Mouse (Mus musculus) forebrain, embryonic 11.5 days (tissue): ENCODE measurements around the gene Gm10309. TPM values are rescaled to one million over a fixed set of nuclear protein-coding genes. Genes with fewer than 3 reads are reported as not detected.

Source experiments
- ATAC-seq: fragments of 200-750 bp; cut with Nextera tagmentation; replicated peaks from 2 replicates; pipeline ENCODE4 v1.8.0; 2017; ENCODE audit warnings: moderate TSS enrichment; ENCODE audit not compliant: low FRiP score
- DNase-seq: peaks from one replicate; pipeline ENCODE4 v3.0.0-alpha.2; 2017; ENCODE audit warnings: low spot score
- H3K27ac ChIP-seq: fragments of 300-500 bp; sonication (generic); 2 replicates; pipeline ENCODE4 v1.5.1; 2014; ENCODE audit warnings: low read depth, low read length
- H3K27me3 ChIP-seq: fragments of 300-500 bp; sonication (generic); 2 replicates; pipeline ENCODE4 v1.6.1; 2014; ENCODE audit warnings: mild to moderate bottlenecking, low read length, mixed read lengths; ENCODE audit not compliant: control insufficient read depth, insufficient read depth
- H3K36me3 ChIP-seq: fragments of 300-500 bp; sonication (generic); 2 replicates; pipeline ENCODE4 v1.6.1; 2014; ENCODE audit warnings: mild to moderate bottlenecking, low read length, moderate library complexity, mixed read lengths; ENCODE audit not compliant: control insufficient read depth, insufficient read depth
- H3K4me1 ChIP-seq: fragments of 300-500 bp; sonication (generic); replicated peaks from 2 replicates; pipeline ENCODE4 v1.6.1; 2014; ENCODE audit warnings: low read length, mixed read lengths; ENCODE audit not compliant: control insufficient read depth, insufficient read depth
- H3K4me2 ChIP-seq: fragments of 300-500 bp; sonication (generic); 2 replicates; pipeline ENCODE4 v1.6.1; 2014; ENCODE audit warnings: low read depth, mild to moderate bottlenecking, low read length, moderate library complexity, mixed read lengths; ENCODE audit not compliant: severe bottlenecking
- H3K4me3 ChIP-seq: fragments of 300-500 bp; sonication (generic); 2 replicates; pipeline ENCODE4 v1.5.1; 2014; ENCODE audit warnings: low read depth, low read length
- H3K9ac ChIP-seq: fragments of 300-500 bp; sonication (generic); 2 replicates; pipeline ENCODE4 v1.6.1; 2014; ENCODE audit warnings: low read length
- H3K9me3 ChIP-seq: fragments of 300-500 bp; sonication (generic); 2 replicates; pipeline ENCODE4 v1.6.1; 2016; ENCODE audit warnings: low read length, mixed read lengths; ENCODE audit not compliant: control insufficient read depth
- WGBS: fragments of 180-500 bp; shearing (Covaris S2); extraction: QIAGEN DNeasy Blood & Tissue Kit; methylation state at CpG from one replicate; pipeline ENCODE4 v1.1.7; 2014; 5-methylcytosine and 5-hydroxymethylcytosine counted together
- polyA plus RNA-seq: library from polyadenylated mRNA; unstranded; fragments of >200 nt; fragmentation: Nextera tagmentation; extraction: Ambion mirVana; gene quantifications from 2 replicates; pipeline ENCODE4 v1.2.1, GENCODE M21; 2014

The Gm10309 gene
- polyA plus RNA-seq, 1 experiment from 2014 or later = 0.24 TPM

DNA sequence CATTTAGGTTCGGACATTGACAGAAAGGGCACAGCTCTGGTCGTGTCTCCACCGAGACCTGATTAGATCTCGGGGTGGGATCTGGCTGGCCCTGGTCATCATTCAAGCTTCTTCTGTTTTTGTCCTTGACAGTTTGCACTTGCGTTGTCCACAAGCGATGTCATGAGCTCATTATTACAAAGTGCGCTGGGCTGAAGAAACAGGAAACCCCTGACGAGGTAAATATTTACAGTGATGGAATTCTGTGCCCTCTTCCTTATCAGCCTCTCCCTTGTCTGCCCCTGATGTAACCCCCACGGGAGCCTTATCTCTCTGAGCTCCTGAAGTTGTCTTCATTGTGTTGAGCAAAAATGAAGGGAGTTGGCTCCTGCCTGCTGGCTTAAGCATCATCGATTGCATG, 28.4 kb downstream of the Gm10309 start:
- H3K27me3 ChIP-seq = no peaks in the 10 kb centered on the region
- WGBS = 92% methylated on average over 10 of the region's 10 CpGs
- no peaks in the 10 kb centered on the region for H3K4me1 ChIP-seq
- no peak overlapping the region for H3K4me3 ChIP-seq
- no peak for ATAC-seq
- H3K9me3 ChIP-seq = no peaks in the 10 kb centered on the region
- no peak for DNase-seq
- no peak overlapping the region for H3K4me2 ChIP-seq
- H3K36me3 ChIP-seq = no peaks in the 10 kb centered on the region
- H3K27ac ChIP-seq = no peak overlapping the region
- no peak overlapping the region for H3K9ac ChIP-seq

DNA sequence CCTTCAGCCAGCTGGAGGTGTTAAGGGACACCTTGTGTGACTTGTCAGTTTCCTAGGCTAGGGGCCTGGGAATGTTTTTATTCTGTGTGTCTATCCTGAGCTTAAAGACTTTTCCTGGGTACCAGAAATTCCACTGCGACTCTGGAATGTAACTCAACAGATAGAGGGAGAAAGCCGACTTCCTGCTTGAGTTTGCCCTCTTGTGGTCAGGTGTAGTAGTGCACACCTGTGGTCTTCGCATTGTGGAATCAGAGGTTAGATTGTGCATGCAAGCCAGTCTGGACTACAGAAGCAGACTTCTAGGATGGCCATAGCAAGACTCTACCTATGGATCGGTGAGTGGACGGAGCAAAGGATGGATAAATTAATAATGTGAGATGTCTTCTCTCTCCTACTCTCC, 33.3 kb downstream of the Gm10309 start:
- WGBS = 40% methylated on average over 5 of the region's 5 CpGs

GRCm38 (mm10) chr17:86470160-86470559, 34.9 kb downstream of the Gm10309 start:
- no peak for DNase-seq
- no peaks in the 10 kb centered on the region for H3K9me3 ChIP-seq

More for the DNA sequence above, 33.3 kb downstream of the Gm10309 start:
- Histone ChIP-seq H3K27me3 (peaks cover 12% of the 10 kb centered on the region; the same call in 1 of the 2 replicates), H3K9ac (no peak overlapping the region), H3K9me3 (no peaks in the 10 kb centered on the region), H3K27ac (no peak overlapping the region), H3K36me3 (no peaks in the 10 kb centered on the region), H3K4me1 (peaks cover 11% of the 10 kb centered on the region), H3K4me3 (no peak overlapping the region), H3K4me2 (no peak overlapping the region)
- no peak for ATAC-seq
- no peak for DNase-seq

GRCm38 (mm10) chr17:86467967-86468366, 37.1 kb downstream of the Gm10309 start:
- no peak overlapping the region for H3K4me2 ChIP-seq
- no peaks in the 10 kb centered on the region for H3K36me3 ChIP-seq
- WGBS = 58% methylated on average over 5 of the region's 5 CpGs
- DNase-seq (no peak), ATAC-seq (no peak)
- no peak overlapping the region for H3K4me3 ChIP-seq
- peaks cover 17% of the 10 kb centered on the region for H3K4me1 ChIP-seq
- no peak overlapping the region for H3K9ac ChIP-seq
- no peak overlapping the region for H3K27ac ChIP-seq
- no peaks in the 10 kb centered on the region for H3K9me3 ChIP-seq
- H3K27me3 ChIP-seq = peaks cover 28% of the 10 kb centered on the region

More at GRCm38 (mm10) chr17:86470160-86470559, 34.9 kb downstream of the Gm10309 start:
- Histone ChIP-seq H3K27ac (no peak overlapping the region), H3K36me3 (no peaks in the 10 kb centered on the region), H3K9ac (no peak overlapping the region), H3K4me2 (no peak overlapping the region), H3K27me3 (peaks cover 12% of the 10 kb centered on the region), H3K4me1 (peaks cover 15% of the 10 kb centered on the region), H3K4me3 (no peak overlapping the region)
- no peak for ATAC-seq
- 87% methylated on average over 5 of the region's 5 CpGs for WGBS

GRCm38 (mm10) chr17:86467291-86467898, 37.6 kb downstream of the Gm10309 start:
- Histone ChIP-seq H3K27me3 (peaks cover 28% of the 10 kb centered on the region), H3K4me3 (no peak overlapping the region), H3K9ac (no peak overlapping the region), H3K27ac (no peak overlapping the region), H3K4me1 (peaks cover 17% of the 10 kb centered on the region), H3K9me3 (no peaks in the 10 kb centered on the region), H3K4me2 (no peak overlapping the region), H3K36me3 (no peaks in the 10 kb centered on the region)
- DNase-seq (no peak), ATAC-seq (no peak)
- WGBS = 57% methylated on average over 10 of the region's 10 CpGs

- Histone ChIP-seq H3K4me2 (no peak overlapping the region), H3K9me3 (no peaks in the 10 kb centered on the region), H3K4me3 (no peak overlapping the region), H3K27me3 (peaks cover 28% of the 10 kb centered on the region), H3K27ac (no peak overlapping the region), H3K36me3 (no peaks in the 10 kb centered on the region), H3K9ac (no peak overlapping the region), H3K4me1 (peaks cover 17% of the 10 kb centered on the region)
- DNase-seq (no peak), ATAC-seq (no peak)
- WGBS = 33% methylated on average over 7 of the region's 7 CpGs
Observed at GRCm38 (mm10) chr17:86466871-86467270, 38.2 kb downstream of the Gm10309 start.

DNA sequence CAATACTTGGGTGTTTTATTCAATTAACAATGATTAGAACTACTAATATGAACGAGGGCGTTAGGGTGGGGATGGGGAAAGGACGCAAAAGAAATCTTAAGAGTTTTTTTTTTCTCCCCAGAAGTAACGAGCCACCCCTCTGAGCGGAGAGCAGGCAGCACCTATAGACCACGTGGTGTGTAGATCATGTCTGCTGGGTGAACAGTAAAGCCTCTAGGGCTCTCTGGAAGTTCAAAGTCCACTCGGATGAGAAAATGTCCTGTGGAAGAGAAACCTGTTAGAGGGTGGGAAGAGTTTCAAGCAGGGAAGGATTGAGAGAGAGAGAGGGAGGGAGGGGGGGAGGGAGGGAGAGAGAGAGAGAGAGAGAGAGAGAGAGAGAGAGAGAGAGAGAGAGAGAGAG, 38.6 kb downstream of the Gm10309 start:
- Histone ChIP-seq H3K27ac (no peak overlapping the region), H3K4me2 (peak overlapping the region; percentile 39; the same call in 1 of the 2 replicates), H3K36me3 (no peaks in the 10 kb centered on the region), H3K4me1 (peaks cover 17% of the 10 kb centered on the region), H3K9ac (no peak overlapping the region), H3K4me3 (no peak overlapping the region), H3K27me3 (peaks cover 28% of the 10 kb centered on the region), H3K9me3 (no peaks in the 10 kb centered on the region)
- 17% methylated on average over 7 of the region's 7 CpGs for WGBS
- ATAC-seq (no peak), DNase-seq (no peak)

DNA sequence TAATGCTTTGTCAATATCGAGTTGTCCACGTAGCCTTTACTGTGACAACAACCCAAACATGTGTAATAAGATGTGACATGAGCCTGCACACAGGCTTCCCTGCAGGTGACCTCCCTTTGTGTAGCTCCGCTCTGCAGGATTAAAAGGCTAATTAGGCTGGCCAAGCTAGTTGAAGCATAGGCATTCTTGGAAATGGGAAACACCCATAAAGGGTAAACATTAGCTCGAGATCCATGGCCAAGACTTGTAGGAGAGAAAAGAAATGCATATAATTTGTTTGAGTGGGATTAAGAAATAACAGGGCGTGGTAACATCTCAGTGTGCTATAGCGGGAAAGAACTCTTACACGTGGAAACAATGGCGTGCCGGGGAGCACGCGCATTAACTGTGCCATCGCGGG, 39.2 kb downstream of the Gm10309 start:
- H3K4me3 ChIP-seq = no peak overlapping the region
- H3K4me1 ChIP-seq = peaks cover 17% of the 10 kb centered on the region
- DNase-seq (no peak), ATAC-seq (peak; percentile 75)
- H3K36me3 ChIP-seq = no peaks in the 10 kb centered on the region
- WGBS = 19% methylated on average over 13 of the region's 13 CpGs
- no peak overlapping the region for H3K9ac ChIP-seq
- peaks cover 28% of the 10 kb centered on the region for H3K27me3 ChIP-seq
- H3K27ac ChIP-seq = no peak overlapping the region
- H3K9me3 ChIP-seq = no peaks in the 10 kb centered on the region
- peak overlapping the region; percentile 39; the same call in 1 of the 2 replicates for H3K4me2 ChIP-seq

- H3K27ac ChIP-seq = no peak overlapping the region
- WGBS = 50% methylated on average over 16 of the region's 16 CpGs
Observed at GRCm38 (mm10) chr17:86464689-86465363, 40.2 kb downstream of the Gm10309 start.

More at GRCm38 (mm10) chr17:86464689-86465363, 40.2 kb downstream of the Gm10309 start:
- Histone ChIP-seq H3K4me1 (peaks cover 17% of the 10 kb centered on the region), H3K4me3 (no peak overlapping the region), H3K4me2 (no peak overlapping the region), H3K36me3 (no peaks in the 10 kb centered on the region), H3K9me3 (no peaks in the 10 kb centered on the region), H3K27me3 (peaks cover 28% of the 10 kb centered on the region), H3K9ac (no peak overlapping the region)
- ATAC-seq (no peak), DNase-seq (no peak)
